8 mouse cellular contexts compared by ENCODE assay signal in genomic region chr2:26847706-26848105, GRCm38 (mm10). TPM values are rescaled to one million over a fixed set of nuclear protein-coding genes. Genes with fewer than 3 reads are reported as not detected.
DNase-seq lines count a peak whose midpoint lies in the region; ATAC-seq and TF ChIP-seq lines count a peak whose summit lies in the region.

No protein-coding gene starts in this region.

- H3K36me3 ChIP-seq in kidney, embryonic 14.5 days (ENCODE audit: control insufficient read depth, insufficient read depth, low read length) = no peaks in the 10 kb centered on the region
- no peaks in the 10 kb centered on the region for H3K36me3 ChIP-seq in ES-Bruce4 (ENCODE audit: control insufficient read depth, insufficient read depth, low read length, poor library complexity, severe bottlenecking)

- H3K27me3 ChIP-seq in kidney, embryonic 14.5 days (ENCODE audit: control insufficient read depth, insufficient read depth, low read length) = no peaks in the 10 kb centered on the region
- no peaks in the 10 kb centered on the region for H3K27me3 ChIP-seq in ES-Bruce4 (ENCODE audit: control insufficient read depth, insufficient read depth, low read length, poor library complexity, severe bottlenecking)

- H3K4me3 ChIP-seq in kidney, embryonic 14.5 days (ENCODE audit: low read length) = no peak overlapping the region
- H3K4me3 ChIP-seq in ES-Bruce4 (ENCODE audit: low read depth, low read length) = no peak overlapping the region

- ATAC-seq in kidney, embryonic 14.5 days (ENCODE audit: low FRiP score, low TSS enrichment) = no peak

- WGBS in kidney, embryonic 14.5 days = 63% methylated on average over 2 of the region's 2 CpGs

- no peak overlapping the region for H3K9ac ChIP-seq in kidney, embryonic 14.5 days (ENCODE audit: low read depth, low read length)
- no peak overlapping the region for H3K9ac ChIP-seq in ES-Bruce4 (ENCODE audit: low read depth, poor library complexity, severe bottlenecking)

- no peak for TF ChIP-seq POLR2A in ES-Bruce4 (IDR thresholded peaks at IDR 0.05; ENCODE audit: insufficient read depth, low read length)

- H3K27ac ChIP-seq in kidney, embryonic 14.5 days (ENCODE audit: low read depth, low read length) = no peak overlapping the region
- no peak overlapping the region for H3K27ac ChIP-seq in ES-Bruce4 (ENCODE audit: insufficient read depth, low read length)

- no peaks in the 10 kb centered on the region for H3K9me3 ChIP-seq in kidney, embryonic 14.5 days (ENCODE audit: control insufficient read depth, low read length)
- H3K9me3 ChIP-seq in ES-Bruce4 (replicated peaks; ENCODE audit: control insufficient read depth, insufficient read depth, low read length, poor library complexity, severe bottlenecking) = peaks cover 2% of the 10 kb centered on the region; the same call in 1 of the 2 replicates

- H3K4me2 ChIP-seq in kidney, embryonic 14.5 days (replicated peaks; ENCODE audit: low read depth, low read length) = no peak overlapping the region

- DNase-seq in kidney, adult 18-20 months = peak; percentile 34
- DNase-seq in ZHBTc4 (ENCODE audit: low read depth, low spot score) = peak; percentile 60
- DNase-seq in forelimb bud, embryonic 11.5 days (ENCODE audit: low read depth, low spot score) = peak; percentile 8
- peak; percentile 56 for DNase-seq in lung, postnatal 10 days
- no peak for DNase-seq in gastrocnemius, adult 18-20 months (ENCODE audit: low spot score)
- no peak for DNase-seq in right cerebral cortex, postnatal 4 days

- TF ChIP-seq EP300 in ES-Bruce4 (IDR thresholded peaks at IDR 0.05; ENCODE audit: insufficient read depth, low read depth, low read length) = no peak

- peak; percentile 44 for TF ChIP-seq CTCF in ES-Bruce4 (IDR thresholded peaks at IDR 0.05; ENCODE audit: low read depth, low read length)

- H3K4me1 ChIP-seq in kidney, embryonic 14.5 days (ENCODE audit: control insufficient read depth, insufficient read depth, low read length) = no peaks in the 10 kb centered on the region
- H3K4me1 ChIP-seq in ES-Bruce4 (ENCODE audit: control insufficient read depth, insufficient read depth, low read length) = no peaks in the 10 kb centered on the region

RNA-seq across cellular contexts. Expression of gene Abo, which starts 17.1 kb away (rescaled TPM):
- polyA plus RNA-seq in kidney, embryonic 14.5 days (2014; fragmentation: Nextera tagmentation; extraction: Ambion mirVana) = not detected in 2 replicates
- not detected in 2 replicates for polyA plus RNA-seq in ES-Bruce4 (2011; ENCODE audit: insufficient read depth, insufficient read length, low read depth, missing spikeins)
- not detected for total RNA-seq in gastrocnemius, adult 18-20 months (2021)

RNA-seq across cellular contexts. Expression of gene Surf6, which starts 55.0 kb away (rescaled TPM):
- 14.6 and 19.0 TPM in 2 replicates for polyA plus RNA-seq in kidney, embryonic 14.5 days (2014; fragmentation: Nextera tagmentation; extraction: Ambion mirVana)
- polyA plus RNA-seq in ES-Bruce4 (2011; ENCODE audit: insufficient read depth, insufficient read length, low read depth, missing spikeins) = 48.3 and 48.5 TPM in 2 replicates
- total RNA-seq in gastrocnemius, adult 18-20 months (2021) = 10 to 100 TPM; 11.6 to 12.1 TPM

Comparison
In these comparisons a context has a peak if more than half of its experiments do, and no peak if none do; other contexts are left out.
1. DNase-seq: peak in kidney, adult 18-20 months (single experiment), ZHBTc4 (single experiment), forelimb bud, embryonic 11.5 days (single experiment) and lung, postnatal 10 days (single experiment); none in gastrocnemius, adult 18-20 months (single experiment) and right cerebral cortex, postnatal 4 days (single experiment).